Mouse (Mus musculus) neural tube, embryonic 13.5 days (tissue): ENCODE results near the gene Glyr1. TPM values are rescaled to one million over a fixed set of nuclear protein-coding genes. Genes with fewer than 3 reads are reported as not detected.

Experiments
- ATAC-seq: fragments of 200-750 bp; cut with Nextera tagmentation; 2 replicates; pipeline ENCODE4 v1.8.0; 2017; ENCODE audit warnings: low read depth, mild to moderate bottlenecking, moderate TSS enrichment, moderate library complexity
- H3K27ac ChIP-seq: fragments of 300-500 bp; sonication (generic); replicated peaks from 2 replicates; pipeline ENCODE4 v1.5.1; 2015; ENCODE audit warnings: moderate library complexity, mild to moderate bottlenecking, inconsistent platforms
- H3K27me3 ChIP-seq: fragments of 300-500 bp; sonication (generic); 2 replicates; pipeline ENCODE4 v1.6.1; 2015; ENCODE audit warnings: mild to moderate bottlenecking, inconsistent platforms
- H3K36me3 ChIP-seq: fragments of 300-500 bp; sonication (generic); 2 replicates; pipeline ENCODE4 v1.6.1; 2015; ENCODE audit warnings: mild to moderate bottlenecking, inconsistent platforms
- H3K4me1 ChIP-seq: fragments of 300-500 bp; sonication (generic); replicated peaks from 2 replicates; pipeline ENCODE4 v1.6.1; 2015; ENCODE audit warnings: inconsistent platforms
- H3K4me2 ChIP-seq: fragments of 300-500 bp; sonication (generic); 2 replicates; pipeline ENCODE4 v1.6.1; 2015; ENCODE audit warnings: inconsistent platforms, mild to moderate bottlenecking, moderate library complexity
- H3K4me3 ChIP-seq: fragments of 300-500 bp; sonication (generic); 2 replicates; pipeline ENCODE4 v1.5.1; 2015; ENCODE audit warnings: mild to moderate bottlenecking, inconsistent platforms
- H3K9ac ChIP-seq: fragments of 300-500 bp; sonication (generic); 2 replicates; pipeline ENCODE4 v1.6.1; 2015; ENCODE audit warnings: moderate library complexity, mild to moderate bottlenecking, inconsistent platforms
- H3K9me3 ChIP-seq: fragments of 300-500 bp; sonication (generic); 2 replicates; pipeline ENCODE4 v1.6.1; 2016; ENCODE audit warnings: inconsistent platforms
- whole genome bisulfite sequencing: fragments of 180-500 bp; shearing (Covaris S2); methylation state at CpG from one replicate; pipeline ENCODE4 v1.1.7; 2015; 5-methylcytosine and 5-hydroxymethylcytosine counted together
- polyA plus RNA-seq: library from polyadenylated mRNA; unstranded; fragments of >200 nt; fragmentation: Nextera tagmentation; extraction: Ambion mirVana; gene quantifications from 2 replicates; pipeline ENCODE4 v1.2.1, GENCODE M21; 2015

Gene Glyr1
- polyA plus RNA-seq, 1 experiment from 2014 or later: 193 TPM

- Histone ChIP-seq H3K4me3 (peak overlapping the region; percentile 99), H3K4me1 (peaks cover 43% of the 10 kb centered on the region), H3K9me3 (no peaks in the 10 kb centered on the region), H3K27me3 (no peaks in the 10 kb centered on the region), H3K36me3 (peaks cover 41% of the 10 kb centered on the region), H3K9ac (peak overlapping the region; percentile 95), H3K27ac (peak overlapping the region; percentile 92), H3K4me2 (peak overlapping the region; percentile 98)
- ATAC-seq: peak; percentile 73
- under 1% methylated on average over 38 of the region's 38 CpGs for WGBS
These were observed 385 bp downstream of the Glyr1 start for GRCm38 (mm10) chr16:5049182-5049773.

- Histone ChIP-seq H3K4me3 (no peak overlapping the region), H3K27ac (no peak overlapping the region), H3K9ac (no peak overlapping the region), H3K27me3 (no peaks in the 10 kb centered on the region), H3K9me3 (no peaks in the 10 kb centered on the region), H3K4me2 (no peak overlapping the region), H3K4me1 (peaks cover 21% of the 10 kb centered on the region), H3K36me3 (peaks cover 70% of the 10 kb centered on the region)
- 93% methylated on average over 3 of the region's 3 CpGs for WGBS
- ATAC-seq: no peak
These were observed 4.3 kb downstream of the Glyr1 start for GRCm38 (mm10) chr16:5045322-5045721.

- Histone ChIP-seq H3K4me1 (no peaks in the 10 kb centered on the region), H3K27ac (no peak overlapping the region), H3K9me3 (no peaks in the 10 kb centered on the region), H3K4me3 (no peak overlapping the region), H3K9ac (no peak overlapping the region), H3K36me3 (peaks cover 97% of the 10 kb centered on the region), H3K27me3 (no peaks in the 10 kb centered on the region), H3K4me2 (no peak overlapping the region)
- no peak for ATAC-seq
- WGBS: 74% methylated on average over 5 of the region's 5 CpGs
These were observed 12.9 kb downstream of the Glyr1 start for GRCm38 (mm10) chr16:5036649-5037234.

- Histone ChIP-seq H3K27me3 (no peaks in the 10 kb centered on the region), H3K36me3 (peaks cover 97% of the 10 kb centered on the region), H3K27ac (no peak overlapping the region), H3K4me2 (no peak overlapping the region), H3K4me1 (no peaks in the 10 kb centered on the region), H3K9ac (no peak overlapping the region), H3K4me3 (no peak overlapping the region), H3K9me3 (no peaks in the 10 kb centered on the region)
- WGBS: 97% methylated on average over 3 of the region's 3 CpGs
- ATAC-seq: no peak
These were observed 14.1 kb downstream of the Glyr1 start for GRCm38 (mm10) chr16:5035591-5035990.

- H3K4me3 ChIP-seq: no peak overlapping the region
- no peaks in the 10 kb centered on the region for H3K27me3 ChIP-seq
- no peak overlapping the region for H3K9ac ChIP-seq
- no peak for ATAC-seq
- no peaks in the 10 kb centered on the region for H3K9me3 ChIP-seq
- H3K27ac ChIP-seq: no peak overlapping the region
- no peak overlapping the region for H3K4me2 ChIP-seq
- H3K4me1 ChIP-seq: no peaks in the 10 kb centered on the region
- WGBS: 68% methylated on average over 2 of the region's 2 CpGs
- peaks cover 99% of the 10 kb centered on the region for H3K36me3 ChIP-seq
These were observed 19.8 kb downstream of the Glyr1 start for GRCm38 (mm10) chr16:5029847-5030246.

GRCm38 (mm10) chr16:5024021-5024420 lies 25.6 kb downstream of the Glyr1 start:
- ATAC-seq: no peak
- H3K27ac ChIP-seq: no peak overlapping the region
- WGBS: 92% methylated on average over 3 of the region's 3 CpGs
- H3K4me3 ChIP-seq: no peak overlapping the region
- no peaks in the 10 kb centered on the region for H3K9me3 ChIP-seq
- no peaks in the 10 kb centered on the region for H3K27me3 ChIP-seq
- H3K4me1 ChIP-seq: no peaks in the 10 kb centered on the region
- H3K4me2 ChIP-seq: no peak overlapping the region
- peaks cover 99% of the 10 kb centered on the region for H3K36me3 ChIP-seq
- no peak overlapping the region for H3K9ac ChIP-seq

GRCm38 (mm10) chr16:5014578-5014977 lies 35.1 kb downstream of the Glyr1 start:
- Histone ChIP-seq H3K9ac (no peak overlapping the region), H3K4me1 (peaks cover 22% of the 10 kb centered on the region), H3K4me3 (no peak overlapping the region), H3K9me3 (no peaks in the 10 kb centered on the region), H3K27me3 (no peaks in the 10 kb centered on the region), H3K36me3 (peaks cover 71% of the 10 kb centered on the region), H3K27ac (no peak overlapping the region), H3K4me2 (no peak overlapping the region)
- WGBS: 97% methylated on average over 4 of the region's 4 CpGs
- ATAC-seq: no peak

- Histone ChIP-seq H3K27me3 (no peaks in the 10 kb centered on the region), H3K9me3 (no peaks in the 10 kb centered on the region), H3K36me3 (peaks cover 66% of the 10 kb centered on the region), H3K4me1 (peaks cover 22% of the 10 kb centered on the region), H3K27ac (peak within 1 kb of the TSS; percentile 80), H3K9ac (peak within 1 kb of the TSS; percentile 71), H3K4me3 (peak within 1 kb of the TSS; percentile 56), H3K4me2 (peak within 1 kb of the TSS; percentile 59)
- under 1% methylated on average over 63 of the region's 63 CpGs for WGBS
- peak; percentile 99 for ATAC-seq
These were observed 36.4 kb downstream of the Glyr1 start, which contains the start of gene Rogdi for GRCm38 (mm10) chr16:5013054-5013838. Gene Rogdi (minus strand): TSS chr16:5013553.

- Histone ChIP-seq H3K36me3 (peaks cover 56% of the 10 kb centered on the region), H3K4me1 (peaks cover 22% of the 10 kb centered on the region), H3K4me3 (peak overlapping the region; percentile 56), H3K27ac (peak overlapping the region; percentile 80), H3K9me3 (no peaks in the 10 kb centered on the region), H3K4me2 (peak overlapping the region; percentile 59), H3K27me3 (no peaks in the 10 kb centered on the region), H3K9ac (peak overlapping the region; percentile 71)
- no peak for ATAC-seq
- 54% methylated on average over 13 of the region's 13 CpGs for WGBS
These were observed 37.3 kb downstream of the Glyr1 start for GRCm38 (mm10) chr16:5012036-5013005.

GRCm38 (mm10) chr16:5011285-5011684 lies 38.4 kb downstream of the Glyr1 start:
- Histone ChIP-seq H3K27me3 (no peaks in the 10 kb centered on the region), H3K4me2 (no peak overlapping the region), H3K4me1 (peaks cover 22% of the 10 kb centered on the region), H3K9me3 (no peaks in the 10 kb centered on the region), H3K36me3 (peaks cover 46% of the 10 kb centered on the region), H3K4me3 (no peak overlapping the region), H3K27ac (no peak overlapping the region), H3K9ac (no peak overlapping the region)
- 89% methylated on average over 7 of the region's 7 CpGs for WGBS
- ATAC-seq: no peak

GRCm38 (mm10) chr16:5010371-5010935 lies 39.2 kb downstream of the Glyr1 start:
- no peak overlapping the region for H3K9ac ChIP-seq
- H3K27ac ChIP-seq: no peak overlapping the region
- H3K4me2 ChIP-seq: no peak overlapping the region
- H3K36me3 ChIP-seq: peaks cover 38% of the 10 kb centered on the region
- no peaks in the 10 kb centered on the region for H3K9me3 ChIP-seq
- H3K4me1 ChIP-seq: peaks cover 22% of the 10 kb centered on the region
- WGBS: 86% methylated on average over 10 of the region's 10 CpGs
- ATAC-seq: no peak
- no peaks in the 10 kb centered on the region for H3K27me3 ChIP-seq
- no peak overlapping the region for H3K4me3 ChIP-seq
